1 mouse cellular context compared by ENCODE assay signal in the genomic region with DNA sequence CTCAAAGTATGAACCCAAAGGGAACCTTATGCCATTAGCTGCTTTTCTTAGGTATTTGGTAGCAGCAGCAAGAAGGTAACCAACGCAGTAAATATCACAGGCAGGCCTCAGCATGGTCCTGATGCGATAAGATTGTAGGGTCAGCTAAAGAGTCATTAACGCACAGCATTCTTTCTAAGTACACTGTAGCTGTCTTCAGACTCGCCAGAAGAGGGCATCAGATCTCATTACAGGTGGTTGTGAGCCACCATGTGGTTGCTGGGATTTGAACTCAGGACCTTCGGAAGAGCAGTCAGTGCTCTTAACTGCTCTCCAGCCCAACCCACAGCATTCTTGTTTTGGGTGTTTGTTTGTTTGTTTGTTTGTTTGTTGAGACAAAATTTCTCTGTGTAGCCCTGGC.
A peak's percentile ranks its signal among the peaks of the same experiment; 100 is the strongest.
TF ChIP-seq lines count a peak whose summit lies in the region.

No protein-coding gene starts in this region.

TF ChIP-seq in CH12.LX, 34 proteins besides CTCF, POLR2A, EP300 and RAD21:
- peak; percentile 35; the same call in 1 of the 2 replicates for TF ChIP-seq SMC3 (IDR thresholded peaks at IDR 0.05; ENCODE audit: low read depth, low read length)
